Mouse (Mus musculus) lung, adult 2 months (tissue): ENCODE data around the gene Zdbf2.

Experiments used
- CTCF ChIP-seq: fragments of 200-500 bp; IDR thresholded peaks from 2 replicates; pipeline ENCODE4 v1.5.1; 2011; ENCODE audit warnings: mild to moderate bottlenecking, low read length, control low read depth; ENCODE audit not compliant: insufficient read depth
- POLR2A ChIP-seq: fragments of 200-500 bp; IDR thresholded peaks from 2 replicates; pipeline ENCODE4 v1.6.1; 2011; ENCODE audit warnings: low read depth, mild to moderate bottlenecking, control low read depth, low read length, borderline replicate concordance; ENCODE audit errors: extremely low read depth

GRCm38 (mm10) chr1:63261041-63261590, 11.9 kb upstream of the Zdbf2 start:
- TF ChIP-seq CTCF (no peak), POLR2A (no peak)
